Mouse (Mus musculus) telencephalon, adult 2 months (tissue): ENCODE results near the gene Fbxw19.
"Not testable (repeated sequence)": the region's sequence is repeated elsewhere in the genome, so short reads cannot be mapped to it uniquely, and the experiment has no call there.

ENCODE experiments used
- DNase-seq: peaks from one replicate; pipeline ENCODE4 v3.0.0-alpha.2; 2011; ENCODE audit warnings: low read depth, low spot score

Fbxw19 gene

GRCm38 (mm10) chr9:109495775-109496174 lies at the start of gene Fbxw19:
Gene Fbxw19, minus strand, starts transcription at chr9:109495875.
- not testable (repeated sequence) for DNase-seq

GRCm38 (mm10) chr9:109523385-109524064 lies 27.9 kb upstream of the Fbxw19 start:
- no peak for DNase-seq

- no peak for DNase-seq
Observed at GRCm38 (mm10) chr9:109449040-109449439, 46.6 kb downstream of the Fbxw19 start, which contains the start of gene Fbxw16. Gene Fbxw16, minus strand, starts transcription at chr9:109449140.

GRCm38 (mm10) chr9:109432956-109433355 lies 62.7 kb downstream of the Fbxw19 start:
- DNase-seq = no peak
